Mouse (Mus musculus) right cerebral cortex, postnatal 10 days (tissue): ENCODE data around the gene Sec24b.
A peak's percentile ranks its signal among the peaks of the same experiment; 100 is the strongest.

Experiments used
- DNase-seq, 2 experiments: peaks; one replicate each; pipeline ENCODE4 v3.0.0; 2021; ENCODE audit warnings: low spot score in 2 of 2

Gene Sec24b

GRCm38 (mm10) chr3:129976317-129976716, 85.0 kb downstream of the Sec24b start:
- no peak for DNase-seq

DNA sequence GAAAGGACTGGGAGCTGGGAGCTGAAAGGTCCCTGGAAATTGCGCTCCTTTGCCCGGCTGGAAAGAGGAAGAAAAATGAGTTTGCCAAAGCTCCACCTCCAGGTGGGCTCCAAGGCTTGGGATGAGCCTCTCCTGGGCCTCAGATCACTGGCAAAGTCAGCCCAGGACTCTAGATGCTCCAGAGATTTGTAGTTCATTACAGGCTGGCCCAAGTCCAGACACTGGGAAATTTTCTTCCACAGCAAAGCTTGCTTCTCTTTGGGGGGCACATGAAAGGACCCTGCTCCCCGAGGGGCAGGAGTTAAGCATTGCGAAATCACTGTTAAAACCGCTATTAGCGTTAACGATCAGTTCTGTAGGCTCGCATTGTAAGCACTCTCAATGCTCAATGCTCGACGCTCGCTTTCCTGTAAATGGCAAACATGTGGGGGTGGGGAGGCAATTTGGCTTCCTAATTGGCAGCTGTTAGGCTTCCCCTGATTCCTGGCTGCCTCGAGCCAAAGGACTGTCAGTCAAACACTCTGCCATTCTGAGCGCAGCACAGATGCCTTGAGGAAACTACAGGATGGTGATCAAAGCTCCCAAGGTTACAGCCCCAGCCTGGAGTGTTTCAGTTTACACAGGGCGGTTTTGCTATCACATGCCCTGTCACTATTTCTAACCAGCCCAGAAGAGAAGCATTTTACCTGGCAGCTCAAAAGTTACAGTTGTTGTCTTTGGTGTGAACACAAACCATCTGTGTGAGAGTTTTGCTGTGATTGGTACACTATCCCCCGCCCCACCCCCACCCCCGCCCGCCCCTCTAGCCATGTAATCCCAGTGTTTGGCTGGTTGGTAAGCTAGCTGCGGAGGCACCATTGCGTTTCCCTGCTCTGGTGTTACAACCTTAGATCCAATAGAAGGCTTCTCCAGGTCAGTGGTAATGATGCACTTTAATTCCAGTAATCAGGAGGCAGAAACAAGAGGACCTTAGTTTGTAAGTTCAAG, 90.5 kb downstream of the Sec24b start:
- peak; percentile 49 to 51 for DNase-seq

DNA sequence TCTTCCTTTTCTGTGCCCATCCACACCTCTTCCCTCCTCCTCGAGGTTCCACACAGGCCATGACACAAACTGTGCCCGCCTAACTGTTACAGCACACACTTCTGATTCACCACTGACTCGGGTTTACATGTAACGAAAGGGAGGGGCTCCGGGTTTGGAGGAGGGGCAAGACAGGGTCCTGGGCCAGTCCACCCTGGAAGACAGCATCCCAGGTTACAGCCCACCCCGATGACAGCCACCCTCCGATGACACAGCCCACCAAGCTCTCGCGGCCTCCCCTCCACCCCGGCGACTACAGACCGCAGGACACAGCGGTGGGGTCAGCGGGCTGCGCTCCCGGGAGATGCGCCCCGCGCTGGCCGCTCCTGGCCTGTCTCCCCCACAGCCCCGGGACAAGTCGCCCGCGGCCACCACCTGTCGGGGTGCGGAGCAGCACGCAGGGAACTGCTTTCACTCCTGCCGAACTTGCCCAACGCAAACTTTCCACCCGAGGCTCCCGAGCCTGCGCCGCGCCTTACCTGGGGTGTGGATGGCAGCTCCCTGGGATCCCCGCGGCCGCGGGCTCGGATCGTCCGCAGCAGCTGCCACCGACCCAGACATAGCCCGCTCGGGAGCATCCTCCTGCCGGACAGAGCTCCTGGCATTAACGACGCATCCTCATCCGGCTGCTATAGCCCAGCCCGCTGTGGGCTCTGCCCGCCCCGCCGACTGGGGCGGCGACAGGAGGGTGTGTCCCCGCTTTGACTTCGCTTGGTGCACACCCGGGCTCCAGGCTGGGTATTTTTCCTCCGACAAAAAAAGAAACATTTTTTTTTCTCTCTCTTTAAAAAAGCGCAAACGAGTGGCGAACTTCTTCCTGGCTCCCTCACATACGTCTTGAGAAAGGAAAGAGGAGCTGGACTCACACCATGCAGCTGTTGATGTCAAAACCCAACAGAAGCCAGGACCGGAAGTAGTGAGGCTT, 91.6 kb downstream of the Sec24b start, which contains the start of gene Mcub:
Gene Mcub, minus strand, starts transcription at position 775 of the 964 bp plus-strand sequence.
- DNase-seq, result no peak

- DNase-seq, result no peak
Observed at GRCm38 (mm10) chr3:129969031-129969430, 92.3 kb downstream of the Sec24b start.

GRCm38 (mm10) chr3:129967874-129968273, 93.5 kb downstream of the Sec24b start:
- no peak for DNase-seq

DNA sequence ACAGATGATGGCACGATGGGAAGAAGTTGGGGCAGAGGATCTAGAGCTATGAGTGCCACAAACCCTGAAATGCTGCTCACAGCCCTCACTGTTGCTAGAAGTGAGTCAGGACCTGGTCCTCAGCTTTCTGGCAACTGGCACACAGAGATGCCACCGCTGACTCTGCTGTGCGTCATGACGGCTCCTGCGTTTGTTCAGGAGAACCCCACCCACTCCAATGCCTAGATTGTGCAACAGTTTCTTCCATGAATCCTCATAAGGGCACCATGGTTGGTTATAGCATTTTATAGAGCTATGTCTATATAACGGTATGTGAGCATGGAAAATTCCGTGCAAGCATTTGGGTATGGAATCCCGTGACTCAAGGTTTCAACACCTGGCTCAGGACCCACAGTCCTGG, 96.7 kb downstream of the Sec24b start:
- DNase-seq, result no peak

DNA sequence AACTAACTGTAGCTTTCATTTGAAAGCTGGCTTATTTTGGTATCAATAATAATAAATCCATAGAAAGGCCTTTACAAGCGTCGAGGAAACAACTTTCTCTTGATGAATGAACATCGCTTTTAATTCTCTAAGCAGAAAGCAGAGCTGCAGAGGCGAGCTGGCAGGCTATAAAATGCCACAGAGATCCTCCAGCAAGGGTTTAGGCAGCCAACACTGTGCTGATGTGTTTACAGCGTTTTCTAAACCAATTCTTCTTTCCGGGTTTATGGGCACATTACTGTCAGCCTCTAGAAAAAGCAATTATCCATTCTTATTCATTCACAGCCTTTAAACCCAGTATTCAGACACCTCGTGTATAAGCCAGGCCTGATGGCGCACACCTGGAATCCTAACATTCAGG, 98.8 kb downstream of the Sec24b start:
- no peak for DNase-seq

GRCm38 (mm10) chr3:129953296-129953695, 108.1 kb downstream of the Sec24b start:
- DNase-seq, result no peak

DNA sequence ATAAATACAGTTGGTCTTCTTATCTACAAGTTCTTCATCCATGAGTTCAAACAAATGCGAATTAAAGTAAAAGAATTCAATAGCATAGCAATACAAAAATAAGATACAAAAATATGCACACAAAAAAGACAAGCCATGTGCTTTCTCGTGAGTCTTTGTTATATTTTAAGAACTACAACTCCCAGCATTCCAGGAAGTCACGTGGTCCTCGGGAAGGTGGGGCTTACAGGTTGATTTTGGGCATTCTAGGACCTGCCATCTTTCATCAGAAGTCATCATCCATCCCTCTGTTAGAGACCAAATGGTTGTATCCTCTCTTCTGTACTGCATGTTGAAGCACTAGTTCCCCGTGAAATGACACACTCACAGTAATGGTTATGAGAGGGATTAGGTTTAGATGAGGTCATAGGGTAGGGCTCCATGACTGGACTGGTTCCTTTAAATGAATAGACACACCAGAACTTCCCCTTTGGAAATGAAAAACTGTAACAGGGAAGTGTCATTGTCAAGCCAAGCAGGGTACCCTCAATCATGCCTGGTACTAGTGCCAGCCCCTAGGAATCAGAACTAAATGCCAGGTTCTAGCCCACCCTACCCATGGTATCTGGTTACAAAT, 112.1 kb downstream of the Sec24b start:
- no peak for DNase-seq

- DNase-seq, result peak; percentile 29 to 34
Observed at GRCm38 (mm10) chr3:129948359-129948758, 113.0 kb downstream of the Sec24b start.

DNA sequence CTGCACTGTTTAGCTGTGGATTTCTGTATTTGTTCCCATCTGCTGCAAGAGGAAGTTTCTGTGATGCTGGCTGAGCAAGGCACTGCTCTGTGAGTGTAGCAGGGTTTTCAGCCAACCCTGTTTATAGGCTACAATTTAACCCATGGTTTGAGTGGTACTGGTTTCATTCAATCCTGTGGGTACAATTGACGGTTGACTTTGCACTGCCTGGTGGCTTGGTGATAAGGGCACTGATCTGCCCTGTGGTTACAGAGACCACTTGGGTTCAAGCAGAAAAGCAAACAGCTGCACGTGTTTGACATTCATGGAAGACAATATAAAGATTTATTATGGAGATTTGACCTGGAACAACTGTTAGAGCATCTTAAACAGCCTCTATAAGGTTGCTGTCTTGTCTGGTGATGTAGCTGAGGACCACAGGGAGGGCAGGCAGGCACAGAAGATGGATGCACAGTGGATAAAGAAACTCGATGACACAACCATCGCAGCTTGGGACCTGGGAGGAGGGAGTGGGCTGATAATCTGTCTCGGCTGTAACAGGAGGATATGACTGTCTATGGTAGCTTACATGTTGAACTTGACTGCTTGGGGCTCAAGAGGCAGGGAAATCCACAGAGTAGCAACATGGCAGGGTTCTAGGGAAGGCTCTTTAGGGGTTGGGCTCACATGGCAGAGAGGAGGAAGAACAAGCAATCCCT, 115.0 kb downstream of the Sec24b start:
- DNase-seq, result no peak

GRCm38 (mm10) chr3:129943813-129944212, 117.5 kb downstream of the Sec24b start:
- DNase-seq, result no peak

DNA sequence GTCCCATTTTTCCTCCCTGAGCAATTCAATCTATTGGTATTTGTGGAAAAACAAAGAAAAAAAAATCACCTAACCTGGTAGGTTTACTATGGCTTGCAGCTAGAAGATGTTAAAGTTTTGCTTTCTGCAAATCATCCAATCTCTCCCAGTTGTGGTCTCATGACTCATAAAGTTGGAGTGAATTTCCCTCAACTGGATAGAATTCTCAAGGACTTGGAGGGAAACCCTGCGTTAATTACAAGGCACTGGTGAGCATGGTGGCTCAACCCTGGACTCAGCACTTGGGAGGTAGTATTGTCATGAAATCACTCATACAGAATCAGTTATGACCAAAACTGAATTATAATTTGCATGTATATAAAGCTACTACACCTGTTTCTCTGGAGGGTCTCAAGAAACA, 120.1 kb downstream of the Sec24b start:
- no peak for DNase-seq

- DNase-seq, result no peak
Observed at GRCm38 (mm10) chr3:129940780-129941179, 120.6 kb downstream of the Sec24b start.

GRCm38 (mm10) chr3:129939058-129939457, 122.3 kb downstream of the Sec24b start:
- no peak for DNase-seq

DNA sequence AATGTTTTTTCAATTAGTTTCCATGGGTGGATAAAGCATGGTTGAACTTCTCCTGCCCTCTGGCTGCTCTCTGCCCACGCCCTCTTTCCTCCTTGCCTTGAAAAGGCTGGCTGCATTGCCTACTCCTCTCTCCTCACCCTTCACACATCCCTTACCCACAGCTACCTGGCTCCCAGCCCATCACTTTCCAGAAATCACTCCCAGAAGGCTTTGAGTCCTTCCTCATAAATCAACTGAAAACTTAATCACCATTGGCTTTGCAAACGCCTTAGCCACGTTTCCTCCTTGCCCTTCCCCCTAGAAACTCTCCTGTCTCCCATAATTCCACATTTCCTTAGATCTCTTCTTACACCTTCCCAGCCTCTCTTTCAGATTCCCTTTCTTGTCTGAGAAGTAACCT, 123.5 kb downstream of the Sec24b start:
- no peak for DNase-seq

- DNase-seq, result no peak
Observed at GRCm38 (mm10) chr3:129936561-129936960, 124.8 kb downstream of the Sec24b start.
